Mouse (Mus musculus) frontal cortex, adult (tissue): ENCODE data around the gene Lrrc72.

Experiments
- ATAC-seq: cut with Nextera tagmentation; 2 replicates; pipeline ENCODE4 v1.9.2; 2017; ENCODE audit warnings: mild to moderate bottlenecking, moderate library complexity, mixed read lengths; ENCODE audit not compliant: low TSS enrichment

The Lrrc72 gene

DNA sequence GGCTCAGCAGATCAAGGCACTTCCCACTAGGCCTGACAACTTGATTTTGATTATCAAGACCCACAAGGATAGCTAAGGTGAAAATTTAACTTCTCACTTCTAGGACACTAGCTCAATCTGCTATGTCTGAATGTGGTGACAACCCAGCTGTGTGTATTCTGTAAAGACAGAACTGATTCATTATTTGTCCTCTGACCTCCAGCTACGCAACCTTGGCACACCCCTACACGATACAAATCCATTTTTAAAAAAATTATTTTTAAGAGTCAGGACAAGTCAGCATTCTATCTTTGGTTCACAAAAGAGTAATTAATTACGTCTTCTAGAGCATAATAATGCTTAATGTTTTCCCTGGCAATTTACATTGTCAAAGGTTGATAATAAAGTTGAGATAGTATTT, 63.6 kb downstream of the Lrrc72 start:
- ATAC-seq, result no peak

DNA sequence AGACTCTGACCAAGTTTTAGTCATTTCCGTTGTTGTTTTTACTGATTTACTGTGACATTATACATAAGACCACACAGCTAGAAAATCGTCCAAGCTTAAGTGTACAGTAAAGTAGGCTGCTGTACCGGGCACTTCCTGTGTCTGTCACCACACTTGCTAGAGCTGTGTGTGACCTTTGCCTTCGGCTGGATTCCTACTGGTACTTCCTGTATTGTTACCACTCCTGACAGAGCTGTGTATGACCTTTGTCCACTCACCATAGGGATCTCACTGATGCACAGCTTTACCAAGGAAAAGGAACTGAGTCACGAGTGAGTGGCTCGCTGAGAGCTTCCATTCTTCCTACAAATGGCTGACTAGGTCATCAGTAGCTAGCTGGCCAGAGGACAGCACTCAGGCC, 66.1 kb downstream of the Lrrc72 start:
- no peak for ATAC-seq

DNA sequence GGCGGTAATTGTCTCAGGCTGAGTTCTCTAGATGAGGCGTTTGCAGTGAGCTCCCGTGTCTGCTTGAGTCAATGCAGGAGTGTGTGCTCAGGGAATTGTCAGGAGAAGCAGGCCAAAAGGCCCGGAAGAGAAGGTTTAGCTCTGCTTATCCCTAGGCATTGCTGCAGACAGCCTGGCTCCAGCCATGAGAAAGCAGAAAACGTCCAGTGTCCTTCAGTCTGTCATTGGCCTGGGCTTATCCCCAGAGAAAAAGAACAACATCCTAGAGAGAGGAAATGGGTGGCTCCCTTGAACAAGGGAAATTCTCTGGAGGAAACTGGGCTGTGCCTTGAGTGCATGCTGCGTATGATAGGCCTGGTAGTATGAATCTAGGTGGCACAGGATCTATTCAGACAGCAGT, 70.6 kb downstream of the Lrrc72 start:
- no peak for ATAC-seq

DNA sequence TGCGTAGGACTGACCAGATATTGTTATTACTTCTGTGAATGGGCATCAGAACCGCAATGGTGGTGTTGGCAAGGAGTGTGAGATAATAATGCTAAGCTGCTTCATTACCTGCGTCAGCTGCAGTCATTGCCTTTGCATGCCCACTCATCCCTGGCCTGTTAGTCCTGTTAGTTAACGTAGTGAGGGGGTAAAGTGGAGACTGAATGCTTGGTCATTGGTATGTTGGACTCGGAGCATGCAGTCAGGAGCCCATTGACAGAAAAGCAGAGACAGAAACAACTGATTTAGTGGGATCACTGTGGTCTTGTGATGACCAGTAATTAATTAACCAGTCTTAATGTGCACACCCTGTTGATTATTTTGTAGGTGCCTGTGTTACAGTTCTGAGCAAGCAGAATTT, 76.0 kb downstream of the Lrrc72 start:
- no peak for ATAC-seq

DNA sequence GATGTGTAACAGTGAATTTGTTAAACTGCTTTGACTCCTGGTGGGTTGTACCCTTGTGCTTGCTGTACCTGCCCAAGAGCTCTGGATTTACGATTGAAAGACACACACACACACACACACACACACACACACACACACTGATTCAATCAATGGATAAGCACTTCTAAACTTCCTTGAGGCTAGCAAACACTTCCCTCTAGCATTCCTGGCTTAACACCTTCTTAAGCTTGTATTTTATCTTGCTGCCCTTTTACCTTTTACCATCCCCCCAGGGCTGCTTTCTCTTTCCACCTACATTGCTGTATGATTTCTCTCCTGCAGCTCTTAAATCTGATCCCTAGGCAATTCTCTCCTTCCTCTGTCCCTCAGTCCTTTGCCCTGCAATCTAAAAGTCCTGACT, 87.9 kb downstream of the Lrrc72 start:
- ATAC-seq, result no peak

DNA sequence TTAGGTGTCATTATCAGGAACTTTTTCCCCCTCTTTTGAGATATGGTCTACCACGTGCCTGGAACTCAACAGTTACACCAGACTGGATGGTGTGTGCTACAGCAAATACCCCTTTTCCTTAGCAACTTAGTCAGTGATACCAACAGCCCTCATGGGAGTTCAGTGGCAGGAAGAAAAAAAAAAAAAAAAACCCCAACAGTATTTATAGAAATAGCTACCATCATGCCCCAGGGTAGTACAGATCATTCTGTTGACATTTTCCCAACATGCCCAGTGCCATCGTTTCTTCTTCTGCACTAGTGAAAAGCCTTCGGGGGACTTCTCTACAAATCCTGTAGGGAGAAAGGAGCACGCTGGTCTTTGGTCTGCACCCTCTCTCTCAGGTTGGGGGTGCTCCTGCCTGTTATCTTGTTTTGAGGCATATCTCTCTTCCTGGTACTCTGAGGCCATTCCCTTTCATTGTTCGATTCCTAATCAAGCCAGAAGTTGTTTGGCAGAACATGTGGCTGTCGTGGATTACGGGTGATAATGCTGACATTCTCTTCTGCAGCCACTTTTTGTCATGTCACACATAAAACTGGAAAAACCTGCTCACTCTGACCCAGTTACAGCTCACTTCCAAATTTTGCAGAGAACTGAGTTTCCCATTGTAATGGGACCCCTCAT, 88.9 kb downstream of the Lrrc72 start:
- no peak for ATAC-seq
